Mouse (Mus musculus): ENCODE data around the gene Gm9918.

Gene Gm9918

GRCm38 (mm10) chr15:102245891-102246741 lies 24.2 kb upstream of the Gm9918 start:
- DNase-seq: peak; percentile 84

GRCm38 (mm10) chr15:102246866-102247251 lies 23.5 kb upstream of the Gm9918 start:
- peak; percentile 98 for DNase-seq

- peak; percentile 81 for DNase-seq
Measured at GRCm38 (mm10) chr15:102247252-102248130, 22.9 kb upstream of the Gm9918 start.

- no peak for DNase-seq
Measured at GRCm38 (mm10) chr15:102248131-102248811, 22.1 kb upstream of the Gm9918 start.

GRCm38 (mm10) chr15:102248812-102249191 lies 21.6 kb upstream of the Gm9918 start:
- DNase-seq: no peak

GRCm38 (mm10) chr15:102249251-102249691 lies 21.1 kb upstream of the Gm9918 start:
- no peak for DNase-seq

- no peak for DNase-seq
Measured at GRCm38 (mm10) chr15:102249967-102250366, 20.4 kb upstream of the Gm9918 start.

- no peak for DNase-seq
Measured at GRCm38 (mm10) chr15:102250521-102250920, 19.8 kb upstream of the Gm9918 start.

GRCm38 (mm10) chr15:102255547-102256255 lies 14.7 kb upstream of the Gm9918 start:
- DNase-seq: peak; percentile 52

GRCm38 (mm10) chr15:102256431-102257201 lies 13.7 kb upstream of the Gm9918 start:
- no peak for DNase-seq

- peak; percentile 52 for DNase-seq
Measured at GRCm38 (mm10) chr15:102257202-102258075, 12.9 kb upstream of the Gm9918 start, which contains the start of gene Rarg. TSS of gene Rarg (minus strand) at chr15:102257517.

GRCm38 (mm10) chr15:102258076-102258470 lies 12.3 kb upstream of the Gm9918 start:
- peak; percentile 52 for DNase-seq

- no peak for DNase-seq
Measured at GRCm38 (mm10) chr15:102258581-102259253, 11.6 kb upstream of the Gm9918 start.

GRCm38 (mm10) chr15:102262582-102262981 lies 7.8 kb upstream of the Gm9918 start:
- DNase-seq: no peak

- no peak for DNase-seq
Measured at GRCm38 (mm10) chr15:102263037-102263436, 7.3 kb upstream of the Gm9918 start.

GRCm38 (mm10) chr15:102265548-102265947 lies 4.8 kb upstream of the Gm9918 start:
- no peak for DNase-seq

GRCm38 (mm10) chr15:102271441-102271840 lies 1.1 kb downstream of the Gm9918 start:
- no peak for DNase-seq

GRCm38 (mm10) chr15:102273982-102274716 lies 3.8 kb downstream of the Gm9918 start:
- no peak for DNase-seq

- no peak for DNase-seq
Measured at GRCm38 (mm10) chr15:102278726-102279091, 8.3 kb downstream of the Gm9918 start.

Measured in kidney, adult 9 months (tissue).